Mouse (Mus musculus) E14TG2a.4 (cell line): Measurements from ENCODE around the gene Nxpe5.

Experiments used
- CTCF ChIP-seq: conservative IDR thresholded peaks from 2 replicates; pipeline ENCODE4 v1.5.1; 2014; ENCODE audit warnings: low read length
- NANOG ChIP-seq: IDR thresholded peaks from 2 replicates; pipeline ENCODE4 v1.6.1; 2014; ENCODE audit warnings: borderline replicate concordance, low read length, mixed read lengths
- POU5F1 ChIP-seq: IDR thresholded peaks from 2 replicates; pipeline ENCODE4 v1.6.1; 2014; ENCODE audit warnings: low read length, borderline replicate concordance

DNA sequence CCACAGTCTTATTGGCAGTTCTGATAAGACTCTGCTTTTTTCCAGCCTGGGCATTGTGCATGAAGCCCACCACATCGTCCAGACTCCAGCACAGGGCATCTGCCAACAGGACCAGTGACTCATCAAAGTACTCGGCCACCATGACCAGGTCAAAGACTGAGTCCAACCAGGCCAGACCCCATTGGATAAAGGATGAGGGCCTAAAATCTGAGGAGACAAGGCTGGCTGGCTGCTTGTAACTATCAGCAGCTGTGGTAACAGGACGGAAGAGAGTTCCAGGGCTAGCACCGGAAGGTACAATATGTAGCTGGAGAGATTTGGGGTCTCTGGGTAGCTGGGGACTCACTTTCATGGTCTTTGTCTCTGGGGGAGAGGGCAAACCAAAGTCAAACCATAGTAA is 40.0 kb downstream of the Nxpe5 start:
- TF ChIP-seq CTCF, result no peak
- no peak for TF ChIP-seq POU5F1
- TF ChIP-seq NANOG, result no peak
